Mouse (Mus musculus) bone marrow macrophage, adult 2 months (primary cell): Measurements from ENCODE around the gene Zbed4.

ENCODE experiments used
- CTCF ChIP-seq: IDR thresholded peaks from 2 replicates; pipeline ENCODE4 v1.5.1; 2012; ENCODE audit warnings: low read depth, mild to moderate bottlenecking, low read length, moderate library complexity
- POLR2A ChIP-seq: IDR thresholded peaks from 2 replicates; pipeline ENCODE4 v1.6.1; 2012; ENCODE audit warnings: mild to moderate bottlenecking, low read depth, low read length, borderline replicate concordance

GRCm38 (mm10) chr15:88733041-88733751 lies 18.3 kb upstream of the Zbed4 start:
- TF ChIP-seq CTCF (no peak), POLR2A (no peak)
